Mouse (Mus musculus) forebrain, embryonic 15.5 days (tissue): ENCODE results near the gene Fbxo28. TPM values are rescaled to one million over a fixed set of nuclear protein-coding genes. Genes with fewer than 3 reads are reported as not detected.
"Not testable (repeated sequence)": the region's sequence is repeated elsewhere in the genome, so short reads cannot be mapped to it uniquely, and the experiment has no call there.

Experiments
- ATAC-seq: fragments of 200-750 bp; cut with Nextera tagmentation; replicated peaks from 2 replicates; pipeline ENCODE4 v1.8.0; 2017; ENCODE audit warnings: mild to moderate bottlenecking, moderate TSS enrichment, moderate library complexity
- H3K27ac ChIP-seq: fragments of 300-500 bp; sonication (generic); replicated peaks from 2 replicates; pipeline ENCODE4 v1.5.1; 2015; ENCODE audit warnings: mild to moderate bottlenecking, inconsistent platforms
- H3K27me3 ChIP-seq: fragments of 300-500 bp; sonication (generic); 2 replicates; pipeline ENCODE4 v1.6.1; 2015; ENCODE audit warnings: inconsistent platforms
- H3K36me3 ChIP-seq: fragments of 300-500 bp; sonication (generic); 2 replicates; pipeline ENCODE4 v1.6.1; 2015; ENCODE audit warnings: mild to moderate bottlenecking, inconsistent platforms
- H3K4me1 ChIP-seq: fragments of 300-500 bp; sonication (generic); 2 replicates; pipeline ENCODE4 v1.6.1; 2015; ENCODE audit warnings: inconsistent platforms
- H3K4me2 ChIP-seq: fragments of 300-500 bp; sonication (generic); replicated peaks from 2 replicates; pipeline ENCODE4 v1.6.1; 2015; ENCODE audit warnings: mild to moderate bottlenecking, inconsistent platforms
- H3K4me3 ChIP-seq: fragments of 300-500 bp; sonication (generic); 2 replicates; pipeline ENCODE4 v1.5.1; 2015; ENCODE audit warnings: mild to moderate bottlenecking, inconsistent platforms
- H3K9ac ChIP-seq: fragments of 300-500 bp; sonication (generic); replicated peaks from 2 replicates; pipeline ENCODE4 v1.6.1; 2015; ENCODE audit warnings: mild to moderate bottlenecking, inconsistent platforms
- H3K9me3 ChIP-seq: fragments of 300-500 bp; sonication (generic); 2 replicates; pipeline ENCODE4 v1.6.1; 2016; ENCODE audit warnings: inconsistent platforms
- WGBS: fragments of 180-500 bp; shearing (Covaris S2); methylation state at CpG from one replicate; pipeline ENCODE4 v1.1.7; 2015; ENCODE audit warnings: mixed read lengths; 5-methylcytosine and 5-hydroxymethylcytosine counted together
- polyA plus RNA-seq: library from polyadenylated mRNA; unstranded; fragments of >200 nt; fragmentation: Nextera tagmentation; extraction: Ambion mirVana; gene quantifications from 2 replicates; pipeline ENCODE4 v1.2.1, GENCODE M21; 2015

Fbxo28 gene
- polyA plus RNA-seq, 1 experiment from 2014 or later: 36.0 TPM

- Histone ChIP-seq H3K36me3 (no peaks in the 10 kb centered on the region), H3K9ac (no peak overlapping the region), H3K4me3 (no peak overlapping the region), H3K27ac (no peak overlapping the region), H3K9me3 (no peaks in the 10 kb centered on the region), H3K27me3 (no peaks in the 10 kb centered on the region), H3K4me1 (no peaks in the 10 kb centered on the region), H3K4me2 (no peak overlapping the region)
- ATAC-seq: no peak
- 89% methylated on average over 6 of the region's 6 CpGs for WGBS
Measured at GRCm38 (mm10) chr1:182302176-182302870, 39.1 kb downstream of the Fbxo28 start.

GRCm38 (mm10) chr1:182297821-182298220, 43.6 kb downstream of the Fbxo28 start:
- H3K9me3 ChIP-seq: no peaks in the 10 kb centered on the region
- H3K4me1 ChIP-seq: no peaks in the 10 kb centered on the region
- H3K36me3 ChIP-seq: no peaks in the 10 kb centered on the region
- no peak overlapping the region for H3K9ac ChIP-seq
- no peak for ATAC-seq
- H3K4me2 ChIP-seq: no peak overlapping the region
- no peak overlapping the region for H3K4me3 ChIP-seq
- 91% methylated on average over 5 of the region's 5 CpGs for WGBS
- no peaks in the 10 kb centered on the region for H3K27me3 ChIP-seq
- no peak overlapping the region for H3K27ac ChIP-seq

GRCm38 (mm10) chr1:182297246-182297645, 44.2 kb downstream of the Fbxo28 start:
- Histone ChIP-seq H3K4me3 (no peak overlapping the region), H3K27ac (no peak overlapping the region), H3K9me3 (no peaks in the 10 kb centered on the region), H3K9ac (no peak overlapping the region), H3K4me1 (no peaks in the 10 kb centered on the region), H3K36me3 (no peaks in the 10 kb centered on the region), H3K4me2 (no peak overlapping the region), H3K27me3 (no peaks in the 10 kb centered on the region)
- ATAC-seq: no peak
- WGBS: 27% methylated on average over 3 of the region's 3 CpGs

GRCm38 (mm10) chr1:182296816-182297215, 44.6 kb downstream of the Fbxo28 start:
- ATAC-seq: no peak
- H3K4me1 ChIP-seq: no peaks in the 10 kb centered on the region
- H3K9me3 ChIP-seq: no peaks in the 10 kb centered on the region
- no peaks in the 10 kb centered on the region for H3K36me3 ChIP-seq
- H3K27me3 ChIP-seq: no peaks in the 10 kb centered on the region
- H3K4me3 ChIP-seq: no peak overlapping the region
- no peak overlapping the region for H3K4me2 ChIP-seq
- no peak overlapping the region for H3K27ac ChIP-seq
- WGBS: 66% methylated on average over 6 of the region's 6 CpGs
- H3K9ac ChIP-seq: no peak overlapping the region

GRCm38 (mm10) chr1:182296141-182296540, 45.3 kb downstream of the Fbxo28 start:
- no peak overlapping the region for H3K27ac ChIP-seq
- 89% methylated on average over 6 of the region's 6 CpGs for WGBS
- no peaks in the 10 kb centered on the region for H3K36me3 ChIP-seq
- no peak for ATAC-seq
- no peaks in the 10 kb centered on the region for H3K9me3 ChIP-seq
- H3K4me3 ChIP-seq: no peak overlapping the region
- no peak overlapping the region for H3K4me2 ChIP-seq
- H3K9ac ChIP-seq: no peak overlapping the region
- H3K4me1 ChIP-seq: no peaks in the 10 kb centered on the region
- no peaks in the 10 kb centered on the region for H3K27me3 ChIP-seq

- Histone ChIP-seq H3K9me3 (no peaks in the 10 kb centered on the region), H3K27me3 (no peaks in the 10 kb centered on the region), H3K27ac (no peak overlapping the region), H3K9ac (no peak overlapping the region), H3K36me3 (no peaks in the 10 kb centered on the region), H3K4me2 (no peak overlapping the region), H3K4me3 (no peak overlapping the region), H3K4me1 (no peaks in the 10 kb centered on the region)
- WGBS: 86% methylated on average over 4 of the region's 4 CpGs
- no peak for ATAC-seq
Measured at GRCm38 (mm10) chr1:182292291-182292690, 49.1 kb downstream of the Fbxo28 start.

GRCm38 (mm10) chr1:182290741-182291140, 50.7 kb downstream of the Fbxo28 start:
- H3K36me3 ChIP-seq, H3K9ac ChIP-seq, H3K4me2 ChIP-seq, ATAC-seq, H3K4me3 ChIP-seq, H3K27ac ChIP-seq, H3K27me3 ChIP-seq, H3K4me1 ChIP-seq, H3K9me3 ChIP-seq: not testable (repeated sequence)
- WGBS: 93% methylated on average over 3 of the region's 3 CpGs

- no peaks in the 10 kb centered on the region for H3K4me1 ChIP-seq
- H3K36me3 ChIP-seq: no peaks in the 10 kb centered on the region
- no peak overlapping the region for H3K27ac ChIP-seq
- H3K9ac ChIP-seq: no peak overlapping the region
- WGBS: 68% methylated on average over 2 of the region's 2 CpGs
- H3K4me2 ChIP-seq: no peak overlapping the region
- no peaks in the 10 kb centered on the region for H3K27me3 ChIP-seq
- H3K4me3 ChIP-seq: no peak overlapping the region
- H3K9me3 ChIP-seq: no peaks in the 10 kb centered on the region
- ATAC-seq: no peak
Measured at GRCm38 (mm10) chr1:182289781-182290180, 51.6 kb downstream of the Fbxo28 start.

- Histone ChIP-seq H3K4me2 (no peak overlapping the region), H3K27ac (no peak overlapping the region), H3K36me3 (no peaks in the 10 kb centered on the region), H3K4me1 (no peaks in the 10 kb centered on the region), H3K4me3 (no peak overlapping the region), H3K9ac (no peak overlapping the region), H3K27me3 (0 out of 2 replicates have a peak, but pooled peaks cover 3% of the 10 kb centered on the region), H3K9me3 (no peaks in the 10 kb centered on the region)
- no peak for ATAC-seq
- WGBS: 49% methylated on average over 2 of the region's 2 CpGs
Measured at GRCm38 (mm10) chr1:182288601-182289000, 52.8 kb downstream of the Fbxo28 start.

GRCm38 (mm10) chr1:182287781-182288180, 53.6 kb downstream of the Fbxo28 start:
- Histone ChIP-seq H3K9me3 (no peaks in the 10 kb centered on the region), H3K36me3 (no peaks in the 10 kb centered on the region), H3K9ac (no peak overlapping the region), H3K27ac (no peak overlapping the region), H3K4me1 (peaks cover 5% of the 10 kb centered on the region), H3K4me3 (no peak overlapping the region), H3K4me2 (no peak overlapping the region), H3K27me3 (0 out of 2 replicates have a peak, but pooled peaks cover 3% of the 10 kb centered on the region)
- ATAC-seq: no peak
- 74% methylated on average over 7 of the region's 7 CpGs for WGBS

- 84% methylated on average over 2 of the region's 2 CpGs for WGBS
Measured at GRCm38 (mm10) chr1:182284795-182285194, 56.6 kb downstream of the Fbxo28 start.

GRCm38 (mm10) chr1:182283231-182283630, 58.2 kb downstream of the Fbxo28 start:
- Histone ChIP-seq H3K27me3 (0 out of 2 replicates have a peak, but pooled peaks cover 3% of the 10 kb centered on the region), H3K4me1 (peaks cover 30% of the 10 kb centered on the region), H3K27ac (no peak overlapping the region), H3K9me3 (no peaks in the 10 kb centered on the region), H3K4me3 (peak overlapping the region; percentile 89; the same call in 1 of the 2 replicates), H3K9ac (no peak overlapping the region), H3K4me2 (peak overlapping the region; percentile 90), H3K36me3 (peaks cover 6% of the 10 kb centered on the region)
- ATAC-seq: peak; percentile 16; the same call in 1 of the 2 replicates
- WGBS: 37% methylated on average over 7 of the region's 7 CpGs

More at GRCm38 (mm10) chr1:182284795-182285194, 56.6 kb downstream of the Fbxo28 start:
- H3K27me3 ChIP-seq: 0 out of 2 replicates have a peak, but pooled peaks cover 3% of the 10 kb centered on the region
- no peak overlapping the region for H3K27ac ChIP-seq
- H3K36me3 ChIP-seq: no peaks in the 10 kb centered on the region
- H3K4me3 ChIP-seq: no peak overlapping the region
- H3K9me3 ChIP-seq: no peaks in the 10 kb centered on the region
- ATAC-seq: no peak
- peaks cover 30% of the 10 kb centered on the region for H3K4me1 ChIP-seq
- no peak overlapping the region for H3K9ac ChIP-seq
- no peak overlapping the region for H3K4me2 ChIP-seq
